Comparison of ENCODE assay signal across 29 mouse cellular contexts in the genomic region with DNA sequence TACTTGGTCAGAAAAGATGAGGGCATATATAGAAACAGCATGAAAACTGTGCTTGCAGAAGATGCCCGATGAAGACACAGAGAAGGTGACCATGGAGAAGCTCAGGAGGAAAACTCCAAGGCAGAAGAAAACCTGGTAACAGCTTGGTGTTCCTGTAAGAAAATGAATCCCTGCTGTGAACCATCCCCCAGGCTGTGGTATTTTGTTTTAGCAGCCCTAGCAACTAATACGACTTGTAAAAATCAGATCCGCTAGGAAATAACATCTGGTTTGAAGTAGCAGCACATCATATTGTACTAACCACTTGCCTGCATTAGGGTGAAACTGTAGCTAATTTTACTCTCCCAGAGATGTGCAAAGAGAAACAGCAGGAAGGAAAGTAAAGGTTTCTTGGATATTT. TPM values are rescaled to one million over a fixed set of nuclear protein-coding genes. Genes with fewer than 3 reads are reported as not detected.
A peak's percentile ranks its signal among the peaks of the same experiment; 100 is the strongest.
DNase-seq lines count a peak whose midpoint lies in the region; ATAC-seq and TF ChIP-seq lines count a peak whose summit lies in the region.
"Had no signal": no experiment of that assay in that cellular context is flagged by ENCODE, and none has a peak within 500 bp of the region (broad histone marks: within the 10 kb centered on the region; RNA-seq: fewer than 3 reads in every experiment).

No protein-coding gene starts in this region.

- H3K36me3 ChIP-seq in limb, embryonic 12.5 days = no peaks in the 10 kb centered on the region
- no peaks in the 10 kb centered on the region for H3K36me3 ChIP-seq in midbrain, postnatal 0 days (ENCODE audit: insufficient read depth, low read length)
- H3K36me3 ChIP-seq: embryonic facial prominence, embryonic 13.5 days; forebrain, embryonic 12.5 days; forebrain, embryonic 15.5 days; G1E; hindbrain, embryonic 12.5 days had no signal

- ATAC-seq in limb, embryonic 12.5 days (ENCODE audit: insufficient number of reproducible peaks, insufficient read depth, low FRiP score, low TSS enrichment, low read depth) = peak; percentile 37; the same call in 1 of the 2 replicates
- ATAC-seq in midbrain, postnatal 0 days (ENCODE audit: low FRiP score) = no peak
- ATAC-seq: forebrain, embryonic 15.5 days; hindbrain, embryonic 16.5 days; inflammation-experienced regulatory T-cells, adult 6 months; intestine, embryonic 16.5 days; Patski had no signal

- no peak overlapping the region for H3K4me2 ChIP-seq in limb, embryonic 12.5 days
- H3K4me2 ChIP-seq in midbrain, postnatal 0 days (ENCODE audit: low read depth, low read length, poor library complexity, severe bottlenecking) = no peak overlapping the region
- H3K4me2 ChIP-seq: embryonic facial prominence, embryonic 13.5 days; forebrain, embryonic 12.5 days; forebrain, embryonic 15.5 days; heart, embryonic 11.5 days; hindbrain, embryonic 12.5 days had no signal

- peak; percentile 11 for DNase-seq in embryo, embryonic 11.5 days (ENCODE audit: low read depth, low spot score)
- DNase-seq in embryo, embryonic 10 days (ENCODE audit: low spot score) = no peak
- peak; percentile 56 for DNase-seq in hindlimb bud, embryonic 11.5 days (ENCODE audit: extremely low spot score, low read depth, low spot score)
- no peak for DNase-seq in cerebellum, adult 9-11 months
- DNase-seq in midbrain, postnatal 0 days (ENCODE audit: low spot score) = no peak
- DNase-seq in gastrocnemius, postnatal 4 days (ENCODE audit: low spot score in 2 of 2) = no peak
- DNase-seq: adrenal gland, adult 2 months; adrenal gland, postnatal 14 days; B cell, adult 2 months; cerebellum, adult 11 months; cerebellum, adult 2 months; cerebellum, postnatal 10 days; cerebellum, postnatal 36 days; gastrocnemius, postnatal 10 days; gastrocnemius, postnatal 36 days; heart, adult 11 months had no signal

- peaks cover 6% of the 10 kb centered on the region; the same call in 1 of the 2 replicates for H3K4me1 ChIP-seq in limb, embryonic 12.5 days (replicated peaks)
- no peaks in the 10 kb centered on the region for H3K4me1 ChIP-seq in midbrain, postnatal 0 days (ENCODE audit: insufficient read depth, low read length)
- H3K4me1 ChIP-seq: forebrain, embryonic 12.5 days; forebrain, embryonic 15.5 days; hindbrain, embryonic 12.5 days had no signal

- H3K27me3 ChIP-seq in limb, embryonic 12.5 days = no peaks in the 10 kb centered on the region
- H3K27me3 ChIP-seq in midbrain, postnatal 0 days (ENCODE audit: insufficient read depth, low read length) = no peaks in the 10 kb centered on the region
- H3K27me3 ChIP-seq: CH12.LX; embryonic facial prominence, embryonic 13.5 days; forebrain, embryonic 12.5 days; forebrain, embryonic 15.5 days; hindbrain, embryonic 12.5 days; Patski had no signal

- H3K27ac ChIP-seq in limb, embryonic 12.5 days = 0 out of 2 replicates have a peak overlapping the region, but pooled peaks have one; percentile 35
- no peak overlapping the region for H3K27ac ChIP-seq in midbrain, postnatal 0 days (ENCODE audit: low read depth, low read length)
- H3K27ac ChIP-seq: embryonic facial prominence, embryonic 13.5 days; forebrain, embryonic 12.5 days; forebrain, embryonic 15.5 days; hindbrain, embryonic 12.5 days had no signal

- H3K9me3 ChIP-seq in limb, embryonic 12.5 days = no peaks in the 10 kb centered on the region
- H3K9me3 ChIP-seq in midbrain, postnatal 0 days (ENCODE audit: low read length) = no peaks in the 10 kb centered on the region
- H3K9me3 ChIP-seq: forebrain, embryonic 12.5 days; forebrain, embryonic 15.5 days; G1E had no signal

- WGBS in limb, embryonic 12.5 days = 36% methylated on average over 3 of the region's 3 CpGs
- WGBS in midbrain, postnatal 0 days = 71% methylated on average over 3 of the region's 3 CpGs

- no peak overlapping the region for H3K4me3 ChIP-seq in limb, embryonic 12.5 days (replicated peaks)
- no peak overlapping the region for H3K4me3 ChIP-seq in midbrain, postnatal 0 days (ENCODE audit: low read depth, low read length)
- H3K4me3 ChIP-seq: embryonic facial prominence, embryonic 13.5 days; erythroblast, embryonic 14.5 days; forebrain, embryonic 12.5 days; forebrain, embryonic 15.5 days; hindbrain, embryonic 12.5 days had no signal

- no peak overlapping the region for H3K9ac ChIP-seq in limb, embryonic 12.5 days (replicated peaks)
- no peak overlapping the region for H3K9ac ChIP-seq in midbrain, postnatal 0 days (replicated peaks; ENCODE audit: low read length, poor library complexity, severe bottlenecking)
- H3K9ac ChIP-seq: embryonic facial prominence, embryonic 13.5 days; forebrain, embryonic 12.5 days; forebrain, embryonic 15.5 days; hindbrain, embryonic 12.5 days had no signal

- no peak for TF ChIP-seq CTCF in midbrain, postnatal 0 days (IDR thresholded peaks at IDR 0.05)

RNA-seq across cellular contexts. Expression of gene Cacna2d1, which starts 37.8 kb away (rescaled TPM):
- polyA plus RNA-seq in limb, embryonic 12.5 days (2016; fragmentation: Nextera tagmentation; extraction: Ambion mirVana) = 19.5 and 20.5 TPM in 2 replicates
- total RNA-seq in midbrain, postnatal 0 days (2014; rRNA removed) = 77.8 and 107 TPM in 2 replicates
- polyA plus RNA-seq in midbrain, postnatal 0 days (2015; fragmentation: Nextera tagmentation; extraction: Ambion mirVana) = 38.8 and 43.3 TPM in 2 replicates
- 100 to 1,000 TPM; 199 to 207 TPM for total RNA-seq in gastrocnemius, postnatal 4 days (2021)
- polyA plus RNA-seq: erythroblast, embryonic 14.5 days; G1E; inflammation-experienced regulatory T-cells, adult 6 months had no signal

Comparison
In these comparisons a context has a peak if more than half of its experiments do, and no peak if none do; other contexts are left out.
1. DNase-seq: peak in embryo, embryonic 11.5 days (single experiment) and hindlimb bud, embryonic 11.5 days (single experiment); none in embryo, embryonic 10 days (single experiment), cerebellum, adult 9-11 months (single experiment), midbrain, postnatal 0 days (single experiment) and gastrocnemius, postnatal 4 days (0 of 2).